Mouse (Mus musculus) embryonic fibroblast, embryonic 13.5 days (primary cell): ENCODE data around the gene Crygb.

Source experiments
- CTCF ChIP-seq: IDR thresholded peaks from 2 replicates; pipeline ENCODE4 v1.5.1; 2011; ENCODE audit warnings: mild to moderate bottlenecking, control low read depth, low read length, moderate library complexity, borderline replicate concordance; ENCODE audit not compliant: insufficient read depth
- POLR2A ChIP-seq: IDR thresholded peaks from 2 replicates; pipeline ENCODE4 v1.6.1; 2011; ENCODE audit warnings: low read depth, mild to moderate bottlenecking, control low read depth, low read length, moderate library complexity

- no peak for TF ChIP-seq CTCF
- no peak for TF ChIP-seq POLR2A
Observed at GRCm38 (mm10) chr1:65067842-65068241, 14.2 kb downstream of the Crygb start.
